Mouse (Mus musculus): ENCODE data around the gene Sh3kbp1. TPM values are rescaled to one million over a fixed set of nuclear protein-coding genes. Genes with fewer than 3 reads are reported as not detected.
A peak's percentile ranks its signal among the peaks of the same experiment; 100 is the strongest.

Gene Sh3kbp1
- polyA plus RNA-seq, 1 experiment from 2014 or later = 31.6 TPM

DNA sequence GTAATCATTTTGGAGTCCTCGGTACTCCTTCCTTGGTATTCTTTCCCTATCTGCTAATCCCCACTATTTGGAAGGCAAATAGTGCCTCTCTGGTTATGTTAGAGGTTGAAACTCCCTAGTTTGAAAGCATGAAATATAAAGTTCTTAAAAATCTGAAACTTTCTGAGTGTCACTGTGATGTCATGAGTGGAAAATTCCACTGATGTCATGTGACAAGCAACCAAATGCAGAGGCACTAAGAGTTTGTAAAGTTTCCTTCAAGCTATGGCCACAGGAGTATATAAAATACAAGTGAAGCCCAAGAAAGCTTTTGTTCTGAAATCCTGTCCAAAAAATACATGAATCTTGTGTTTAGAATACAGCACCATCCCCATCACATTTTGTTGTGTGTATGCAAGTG is 94.3 kb downstream of the Sh3kbp1 start:
- H3K36me3 ChIP-seq = no peaks in the 10 kb centered on the region
- no peak for ATAC-seq
- no peaks in the 10 kb centered on the region for H3K9me3 ChIP-seq
- 70% methylated on average over 1 of the region's 1 CpGs for WGBS
- H3K4me2 ChIP-seq (replicated peaks) = no peak overlapping the region
- no peaks in the 10 kb centered on the region for H3K4me1 ChIP-seq (replicated peaks)
- H3K27ac ChIP-seq = no peak overlapping the region
- no peaks in the 10 kb centered on the region for H3K27me3 ChIP-seq (replicated peaks)
- H3K4me3 ChIP-seq (replicated peaks) = no peak overlapping the region
- H3K9ac ChIP-seq = no peak overlapping the region

DNA sequence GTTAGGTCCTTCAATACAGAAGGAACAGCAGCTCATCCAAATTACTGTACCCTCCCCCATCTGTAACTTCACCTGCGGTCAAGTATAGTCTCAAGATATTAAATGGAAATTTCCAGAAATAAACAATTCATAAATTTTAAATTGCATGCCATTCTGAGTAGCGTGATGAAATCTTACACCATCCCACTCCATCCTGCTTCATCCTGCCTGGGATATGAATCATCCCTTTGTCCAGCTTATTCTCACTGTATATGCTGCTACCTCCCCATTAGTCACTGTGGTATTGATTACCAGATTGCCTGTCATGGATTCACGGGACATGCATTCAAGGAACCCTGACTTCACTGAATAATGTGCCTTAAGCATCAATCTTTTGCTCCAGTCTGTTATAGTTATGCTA is 104.3 kb downstream of the Sh3kbp1 start:
- no peak overlapping the region for H3K4me3 ChIP-seq (replicated peaks)
- no peaks in the 10 kb centered on the region for H3K4me1 ChIP-seq (replicated peaks)
- H3K9ac ChIP-seq = no peak overlapping the region
- H3K9me3 ChIP-seq = no peaks in the 10 kb centered on the region
- 75% methylated on average over 3 of the region's 3 CpGs for WGBS
- no peaks in the 10 kb centered on the region for H3K36me3 ChIP-seq
- H3K27me3 ChIP-seq (replicated peaks) = no peaks in the 10 kb centered on the region
- no peak overlapping the region for H3K27ac ChIP-seq
- no peak overlapping the region for H3K4me2 ChIP-seq (replicated peaks)
- no peak for ATAC-seq

DNA sequence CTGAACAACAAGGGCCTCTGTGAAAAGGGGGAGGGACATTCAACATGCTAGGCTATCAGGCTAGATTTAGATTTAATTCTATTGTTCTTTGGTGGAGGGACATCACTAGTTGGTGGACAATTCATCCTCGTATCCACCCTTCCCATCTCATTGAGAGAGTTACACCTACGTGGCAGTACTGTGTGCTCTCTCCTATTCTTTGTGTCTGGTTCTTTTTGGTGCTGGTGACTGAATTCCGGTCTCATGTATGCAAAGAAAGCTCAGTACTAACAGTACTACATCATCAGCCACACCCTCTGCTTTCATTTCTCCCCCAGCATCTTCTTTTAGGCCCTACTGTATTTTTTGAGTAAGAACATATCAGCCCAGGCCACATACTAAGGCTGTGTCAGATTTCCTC is 105.8 kb downstream of the Sh3kbp1 start:
- H3K4me1 ChIP-seq (replicated peaks) = no peaks in the 10 kb centered on the region
- no peak for ATAC-seq
- no peaks in the 10 kb centered on the region for H3K27me3 ChIP-seq (replicated peaks)
- H3K9ac ChIP-seq = no peak overlapping the region
- no peak overlapping the region for H3K4me2 ChIP-seq (replicated peaks)
- no peak overlapping the region for H3K27ac ChIP-seq
- no peak overlapping the region for H3K4me3 ChIP-seq (replicated peaks)
- no peaks in the 10 kb centered on the region for H3K36me3 ChIP-seq
- H3K9me3 ChIP-seq = no peaks in the 10 kb centered on the region
- WGBS = 82% methylated on average over 3 of the region's 3 CpGs

DNA sequence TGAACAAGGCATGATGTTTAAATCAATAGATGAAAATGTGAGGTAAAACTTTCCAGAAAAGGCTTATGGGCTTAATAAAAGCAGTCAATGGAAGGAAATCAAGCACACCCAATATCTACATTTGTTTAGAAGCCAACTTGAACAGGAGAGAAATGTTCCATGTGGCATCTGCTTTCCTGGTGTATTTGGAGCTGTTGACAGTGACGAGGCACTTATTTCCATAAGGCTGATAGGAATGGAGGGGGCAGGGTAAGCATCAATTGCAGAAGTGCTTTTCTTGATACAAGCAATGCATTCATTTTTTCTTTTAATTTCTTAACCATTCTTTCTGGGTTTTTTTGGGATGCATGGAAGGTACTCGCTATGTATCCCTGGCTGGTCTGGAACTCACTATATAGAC is 106.9 kb downstream of the Sh3kbp1 start:
- H3K36me3 ChIP-seq = no peaks in the 10 kb centered on the region
- H3K9ac ChIP-seq = no peak overlapping the region
- H3K9me3 ChIP-seq = no peaks in the 10 kb centered on the region
- ATAC-seq = no peak
- no peak overlapping the region for H3K4me3 ChIP-seq (replicated peaks)
- H3K4me1 ChIP-seq (replicated peaks) = no peaks in the 10 kb centered on the region
- H3K27me3 ChIP-seq (replicated peaks) = no peaks in the 10 kb centered on the region
- H3K27ac ChIP-seq = no peak overlapping the region
- 89% methylated on average over 2 of the region's 2 CpGs for WGBS
- no peak overlapping the region for H3K4me2 ChIP-seq (replicated peaks)

DNA sequence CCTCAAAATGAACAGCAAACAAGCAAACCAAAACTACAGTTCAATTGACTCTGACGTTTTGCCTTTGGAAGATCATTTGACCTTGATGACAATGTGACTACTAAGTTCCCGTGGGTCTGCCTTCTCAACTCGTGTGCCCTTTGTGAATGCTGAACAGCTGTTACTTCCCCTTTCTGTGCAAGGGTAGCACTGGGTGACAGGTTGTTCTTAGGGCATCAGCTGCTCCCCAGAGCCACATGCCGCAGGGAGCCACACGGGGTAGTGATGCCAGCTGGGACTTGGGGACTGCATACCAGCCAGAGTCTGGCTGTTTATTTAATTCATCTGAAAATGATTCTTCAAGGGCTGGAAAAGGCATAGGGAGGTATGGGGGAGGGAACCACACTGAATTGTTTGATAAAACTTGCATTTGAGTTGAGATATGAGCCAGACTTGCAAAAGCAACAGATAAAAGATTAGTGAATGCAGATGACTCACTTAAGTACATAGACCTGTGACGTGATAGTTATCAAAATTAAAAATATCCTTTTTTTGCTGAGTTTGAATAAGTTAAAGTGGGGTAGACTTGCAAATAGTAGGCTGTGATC is 108.5 kb downstream of the Sh3kbp1 start:
- H3K27me3 ChIP-seq (replicated peaks) = no peaks in the 10 kb centered on the region
- no peak overlapping the region for H3K27ac ChIP-seq
- no peak overlapping the region for H3K4me2 ChIP-seq (replicated peaks)
- H3K9ac ChIP-seq = no peak overlapping the region
- H3K36me3 ChIP-seq = no peaks in the 10 kb centered on the region
- H3K4me1 ChIP-seq (replicated peaks) = no peaks in the 10 kb centered on the region
- H3K9me3 ChIP-seq = no peaks in the 10 kb centered on the region
- ATAC-seq = no peak
- WGBS = 59% methylated on average over 6 of the region's 6 CpGs
- H3K4me3 ChIP-seq (replicated peaks) = no peak overlapping the region

DNA sequence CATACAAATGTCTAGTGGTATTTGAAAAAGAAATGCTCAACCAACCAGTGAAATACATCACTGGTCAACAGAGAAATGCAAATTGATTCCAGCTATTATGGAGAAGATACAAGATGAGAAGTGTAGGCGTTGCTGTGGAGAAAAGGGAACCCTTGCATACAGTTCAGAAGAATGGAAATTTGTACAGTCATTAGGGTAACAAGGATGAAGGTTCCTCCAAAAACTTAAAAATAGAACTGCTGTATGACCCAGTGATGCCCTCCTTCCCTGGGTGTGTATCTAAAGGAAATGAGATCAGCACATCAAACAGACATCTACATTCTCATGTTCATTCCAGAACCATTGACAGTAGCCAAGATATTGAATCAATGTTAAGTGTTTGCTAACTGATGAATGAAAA is 110.3 kb downstream of the Sh3kbp1 start:
- Histone ChIP-seq H3K36me3 (no peaks in the 10 kb centered on the region), H3K4me1 (replicated peaks) (no peaks in the 10 kb centered on the region), H3K27ac (no peak overlapping the region), H3K9ac (no peak overlapping the region), H3K4me3 (replicated peaks) (no peak overlapping the region), H3K9me3 (no peaks in the 10 kb centered on the region), H3K27me3 (replicated peaks) (no peaks in the 10 kb centered on the region), H3K4me2 (replicated peaks) (no peak overlapping the region)
- ATAC-seq = no peak
- WGBS = 81% methylated on average over 1 of the region's 1 CpGs

DNA sequence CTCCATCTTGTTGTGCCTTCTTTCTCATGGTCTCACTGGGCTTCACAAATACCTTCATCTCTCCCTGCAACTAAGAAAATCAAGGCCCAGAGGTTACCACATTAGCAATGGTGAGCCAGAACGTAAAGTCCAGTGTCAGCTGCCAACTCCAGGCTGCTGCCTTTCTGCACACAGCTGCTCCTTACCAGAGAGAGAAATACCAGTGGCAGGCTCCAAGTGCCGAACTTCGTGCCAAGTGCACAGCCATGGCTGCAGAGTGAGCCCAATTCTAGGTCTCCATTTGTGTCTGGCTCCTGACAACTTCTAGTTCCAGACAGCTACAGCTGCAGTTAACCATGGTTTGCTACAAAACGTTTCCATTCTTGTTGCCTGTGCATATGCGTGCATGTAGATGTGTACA is 117.0 kb downstream of the Sh3kbp1 start:
- Histone ChIP-seq H3K9ac (no peak overlapping the region), H3K4me3 (replicated peaks) (no peak overlapping the region), H3K36me3 (no peaks in the 10 kb centered on the region), H3K9me3 (no peaks in the 10 kb centered on the region), H3K27me3 (replicated peaks) (no peaks in the 10 kb centered on the region), H3K4me1 (replicated peaks) (no peaks in the 10 kb centered on the region), H3K27ac (no peak overlapping the region), H3K4me2 (replicated peaks) (no peak overlapping the region)
- ATAC-seq = no peak
- 53% methylated on average over 5 of the region's 5 CpGs for WGBS

DNA sequence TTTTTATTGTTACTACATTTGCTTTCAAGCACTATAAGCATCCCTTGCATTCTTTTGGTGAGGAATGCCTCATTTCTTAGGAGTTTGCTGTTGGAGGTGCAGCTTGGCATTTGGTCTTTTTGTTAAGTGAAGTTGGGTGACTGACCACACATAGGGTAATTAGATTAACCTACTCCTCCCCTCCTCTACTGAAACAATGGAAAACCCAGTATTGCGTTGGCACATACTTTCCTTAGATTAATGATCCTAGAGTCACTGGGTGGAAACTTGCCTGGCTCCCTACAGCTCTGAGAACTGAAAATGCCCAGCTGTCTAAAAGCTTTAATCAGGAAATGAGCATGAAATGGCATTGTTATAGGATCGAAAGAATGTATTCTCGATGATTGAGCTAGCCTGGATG is 117.5 kb downstream of the Sh3kbp1 start:
- H3K36me3 ChIP-seq = no peaks in the 10 kb centered on the region
- no peak overlapping the region for H3K27ac ChIP-seq

DNA sequence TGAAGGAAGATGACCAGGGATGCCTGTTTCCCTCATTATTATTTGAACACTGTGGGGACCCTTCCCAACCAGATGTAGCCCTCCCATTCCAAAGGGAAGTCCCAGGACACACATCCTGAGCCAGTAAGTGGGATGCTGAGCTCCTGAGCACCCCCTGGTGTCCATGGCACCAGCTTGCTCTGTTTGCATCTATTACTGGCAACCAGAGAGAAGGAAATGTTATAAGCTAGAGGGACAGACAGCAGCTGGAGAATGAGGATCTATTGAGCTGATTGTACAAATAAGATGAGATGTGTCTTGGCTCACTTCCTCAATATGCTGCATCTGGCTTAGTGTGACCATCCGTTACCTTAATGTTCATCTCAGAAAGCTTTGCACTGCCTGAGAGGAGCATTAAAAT is 124.8 kb downstream of the Sh3kbp1 start:
- Histone ChIP-seq H3K4me1 (replicated peaks) (no peaks in the 10 kb centered on the region), H3K27ac (no peak overlapping the region), H3K27me3 (replicated peaks) (no peaks in the 10 kb centered on the region), H3K36me3 (no peaks in the 10 kb centered on the region), H3K9ac (no peak overlapping the region), H3K9me3 (no peaks in the 10 kb centered on the region), H3K4me3 (replicated peaks) (no peak overlapping the region), H3K4me2 (replicated peaks) (no peak overlapping the region)
- WGBS = 60% methylated on average over 1 of the region's 1 CpGs
- ATAC-seq = 0 out of 2 replicates have a peak, but pooled peaks have one; percentile 17

More for the DNA sequence above, 117.5 kb downstream of the Sh3kbp1 start:
- Histone ChIP-seq H3K4me1 (replicated peaks) (no peaks in the 10 kb centered on the region), H3K27me3 (replicated peaks) (no peaks in the 10 kb centered on the region), H3K4me2 (replicated peaks) (no peak overlapping the region), H3K4me3 (replicated peaks) (no peak overlapping the region), H3K9me3 (no peaks in the 10 kb centered on the region), H3K9ac (no peak overlapping the region)
- ATAC-seq = no peak
- 66% methylated on average over 3 of the region's 3 CpGs for WGBS

DNA sequence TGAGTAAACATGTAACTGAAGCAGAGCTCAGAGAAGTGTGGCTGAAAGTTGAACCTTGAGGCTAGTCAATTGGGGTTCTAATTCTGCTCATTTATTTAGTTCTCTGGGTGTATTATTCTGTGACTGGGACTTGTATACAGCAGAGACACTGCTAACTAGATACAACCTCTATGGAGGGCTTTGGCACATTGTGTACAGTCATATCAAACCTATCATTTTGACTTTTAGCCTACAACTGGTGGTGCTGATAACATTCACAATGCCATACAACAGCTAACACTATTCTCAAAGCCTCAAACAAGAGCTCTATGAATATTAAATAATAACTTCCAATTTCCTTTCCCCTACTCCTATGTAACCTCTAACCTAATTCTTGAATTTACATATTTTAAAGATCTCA is 129.2 kb downstream of the Sh3kbp1 start:
- no peak overlapping the region for H3K4me3 ChIP-seq (replicated peaks)
- no peaks in the 10 kb centered on the region for H3K27me3 ChIP-seq (replicated peaks)
- ATAC-seq = no peak
- no peak overlapping the region for H3K9ac ChIP-seq
- H3K4me1 ChIP-seq (replicated peaks) = no peaks in the 10 kb centered on the region
- no peaks in the 10 kb centered on the region for H3K9me3 ChIP-seq
- H3K36me3 ChIP-seq = no peaks in the 10 kb centered on the region
- H3K27ac ChIP-seq = no peak overlapping the region
- H3K4me2 ChIP-seq (replicated peaks) = no peak overlapping the region

DNA sequence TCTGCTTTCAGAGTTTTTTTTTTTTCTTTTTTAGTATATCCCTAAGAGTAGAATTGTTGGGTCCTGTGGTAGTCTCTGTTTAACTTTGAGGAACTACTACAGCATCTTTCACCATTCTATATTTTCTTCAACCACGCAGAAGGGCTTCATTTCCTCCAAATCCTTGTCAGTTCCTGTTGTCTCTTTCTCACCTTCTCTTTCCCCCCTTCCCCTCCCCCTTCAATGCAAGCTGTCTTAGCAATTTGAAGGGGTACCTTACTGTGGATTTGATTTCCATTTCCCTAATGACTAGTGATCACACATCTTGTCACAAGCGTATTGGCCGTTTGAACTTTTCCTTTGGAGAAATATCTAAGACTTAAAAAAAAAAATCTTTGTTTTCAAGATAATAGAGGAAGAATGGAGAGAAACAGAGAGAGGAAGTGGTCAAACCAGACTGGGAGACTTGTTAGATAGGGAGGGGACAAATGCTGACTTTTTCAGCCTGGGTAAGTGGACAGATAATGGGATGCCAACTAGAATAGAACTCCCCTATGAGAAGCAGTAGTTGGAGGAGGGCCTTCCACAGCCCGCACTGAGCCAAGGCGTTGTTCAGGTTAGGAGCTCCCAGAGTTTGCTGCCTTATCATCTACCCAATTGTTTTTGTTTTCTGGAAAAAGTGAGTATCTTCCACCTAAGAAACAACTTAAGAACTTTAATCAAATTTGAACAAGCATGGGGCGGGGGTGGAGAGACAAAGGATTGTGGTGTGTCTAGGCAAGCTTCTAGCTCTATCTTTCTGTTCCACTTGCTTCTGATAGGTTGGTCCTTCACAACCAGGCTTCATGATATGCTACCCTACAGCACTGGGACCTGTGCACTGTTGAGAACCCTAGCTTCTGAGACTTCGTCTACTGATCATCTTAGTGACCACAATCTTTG is 130.1 kb downstream of the Sh3kbp1 start:
- Histone ChIP-seq H3K27ac (no peak overlapping the region), H3K9ac (no peak overlapping the region), H3K27me3 (replicated peaks) (no peaks in the 10 kb centered on the region), H3K4me3 (replicated peaks) (no peak overlapping the region), H3K36me3 (no peaks in the 10 kb centered on the region), H3K4me1 (replicated peaks) (no peaks in the 10 kb centered on the region), H3K4me2 (replicated peaks) (no peak overlapping the region), H3K9me3 (no peaks in the 10 kb centered on the region)
- WGBS = 86% methylated on average over 7 of the region's 7 CpGs
- ATAC-seq = no peak

DNA sequence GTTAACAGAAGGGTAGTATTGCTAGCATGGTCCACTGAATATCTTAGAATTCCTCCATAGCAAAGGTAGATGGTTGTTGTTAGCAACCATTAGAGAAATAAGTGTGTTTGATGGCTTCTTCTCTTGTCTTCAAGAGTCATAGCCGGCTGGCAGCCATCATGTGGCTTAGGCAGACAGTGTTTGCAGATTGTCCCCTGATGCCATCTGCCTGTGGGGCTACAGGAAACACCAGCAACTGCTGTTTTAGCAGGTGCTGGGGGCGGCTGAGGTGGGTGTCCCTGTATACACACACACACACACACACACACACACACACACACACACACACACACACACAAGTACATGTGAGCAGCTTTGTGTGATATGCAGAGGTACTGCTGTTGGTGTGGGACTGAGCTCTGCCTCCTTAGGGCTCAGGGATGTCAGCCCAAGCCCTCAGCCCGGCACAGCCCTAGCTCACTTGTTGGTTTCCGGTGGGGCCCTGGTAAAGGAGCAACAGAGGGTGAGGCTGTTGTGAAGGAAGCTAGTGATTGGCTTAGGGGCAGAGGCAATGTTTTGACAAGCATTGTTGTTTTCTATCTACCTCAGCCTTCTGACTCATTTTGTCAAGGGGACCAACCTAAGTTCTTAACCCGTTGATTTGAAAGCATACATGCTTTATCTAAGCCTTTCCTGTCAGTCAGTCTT is 130.9 kb downstream of the Sh3kbp1 start:
- ATAC-seq = no peak
- WGBS = 76% methylated on average over 5 of the region's 5 CpGs
- Histone ChIP-seq H3K9ac (no peak overlapping the region), H3K4me3 (replicated peaks) (no peak overlapping the region), H3K4me1 (replicated peaks) (no peaks in the 10 kb centered on the region), H3K27ac (no peak overlapping the region), H3K4me2 (replicated peaks) (no peak overlapping the region), H3K9me3 (no peaks in the 10 kb centered on the region), H3K36me3 (no peaks in the 10 kb centered on the region), H3K27me3 (replicated peaks) (no peaks in the 10 kb centered on the region)

Data from intestine, embryonic 15.5 days (tissue).